ENCODE assay signal across 11 mouse cellular contexts in genomic region chr8:87875852-87876251, GRCm38 (mm10).
DNase-seq lines count a peak whose midpoint lies in the region; ATAC-seq and TF ChIP-seq lines count a peak whose summit lies in the region.
"Had no signal": no experiment of that assay in that cellular context is flagged by ENCODE, and none has a peak within 500 bp of the region (broad histone marks: within the 10 kb centered on the region; RNA-seq: fewer than 3 reads in every experiment).

No protein-coding gene starts in this region.

- no peak for DNase-seq in gastrocnemius, adult 2 months
- DNase-seq in gastrocnemius, postnatal 10 days, result no peak
- no peak for DNase-seq in layer of hippocampus, adult 2 months (ENCODE audit: low spot score in 2 of 2)
- DNase-seq in layer of hippocampus, postnatal 25 days (ENCODE audit: extremely low spot score in 1 of 2, low spot score in 1 of 2), result no peak
- DNase-seq in limb, embryonic 14.5 days (ENCODE audit: low spot score), result no peak
- no peak for DNase-seq in liver, embryonic 11.5 days (ENCODE audit: low spot score)
- no peak for DNase-seq in urinary bladder, adult 2 months (ENCODE audit: low spot score)
- DNase-seq: gastrocnemius, postnatal 36 days; thymus, adult 2 months had no signal

- H3K36me3 ChIP-seq in embryonic facial prominence, embryonic 12.5 days, result no peaks in the 10 kb centered on the region
- H3K36me3 ChIP-seq in limb, embryonic 14.5 days (ENCODE audit: control insufficient read depth, insufficient read depth, low read length), result no peaks in the 10 kb centered on the region
- H3K36me3 ChIP-seq in liver, embryonic 11.5 days (ENCODE audit: control insufficient read depth, insufficient read depth, low read length), result no peaks in the 10 kb centered on the region

- TF ChIP-seq POLR2A in limb, embryonic 14.5 days (IDR thresholded peaks at IDR 0.05; ENCODE audit: borderline replicate concordance, extremely low read depth, insufficient read depth, insufficient read length), result no peak

- WGBS in embryonic facial prominence, embryonic 12.5 days, result 68% methylated on average over 6 of the region's 6 CpGs
- WGBS in limb, embryonic 14.5 days, result 54% methylated on average over 6 of the region's 6 CpGs
- 67% methylated on average over 6 of the region's 6 CpGs for WGBS in liver, embryonic 11.5 days

- no peak overlapping the region for H3K4me2 ChIP-seq in embryonic facial prominence, embryonic 12.5 days (replicated peaks)
- H3K4me2 ChIP-seq in limb, embryonic 14.5 days (replicated peaks; ENCODE audit: low read depth, low read length, severe bottlenecking), result no peak overlapping the region
- H3K4me2 ChIP-seq in liver, embryonic 11.5 days, result no peak overlapping the region

- H3K27me3 ChIP-seq in embryonic facial prominence, embryonic 12.5 days, result no peaks in the 10 kb centered on the region
- H3K27me3 ChIP-seq in limb, embryonic 14.5 days (ENCODE audit: control insufficient read depth, insufficient read depth, low read length), result no peaks in the 10 kb centered on the region
- H3K27me3 ChIP-seq in liver, embryonic 11.5 days (replicated peaks; ENCODE audit: control insufficient read depth, insufficient read depth, low read length), result no peaks in the 10 kb centered on the region

- H3K4me1 ChIP-seq in embryonic facial prominence, embryonic 12.5 days, result peaks cover 45% of the 10 kb centered on the region
- H3K4me1 ChIP-seq in limb, embryonic 14.5 days (ENCODE audit: control insufficient read depth, insufficient read depth, low read length), result peaks cover 45% of the 10 kb centered on the region
- H3K4me1 ChIP-seq in liver, embryonic 11.5 days (replicated peaks; ENCODE audit: control insufficient read depth, insufficient read depth, low read length), result no peaks in the 10 kb centered on the region

- ATAC-seq in embryonic facial prominence, embryonic 12.5 days (ENCODE audit: insufficient number of reproducible peaks, insufficient read depth, low FRiP score, low TSS enrichment), result peak; percentile 18; the same call in 1 of the 2 replicates
- ATAC-seq in limb, embryonic 14.5 days (ENCODE audit: low FRiP score, low read depth), result no peak
- no peak for ATAC-seq in liver, embryonic 11.5 days (replicated peaks; ENCODE audit: low FRiP score)
- ATAC-seq: inflammation-experienced regulatory T-cells, adult 6 months had no signal

- peak; percentile 38; the same call in 1 of the 2 replicates for TF ChIP-seq CTCF in gastrocnemius, adult 2 months (IDR thresholded peaks at IDR 0.05)
- peak; percentile 32; the same call in 1 of the 2 replicates for TF ChIP-seq CTCF in layer of hippocampus, adult 2 months (conservative IDR thresholded peaks at IDR 0.05)

- H3K9ac ChIP-seq in embryonic facial prominence, embryonic 12.5 days, result no peak overlapping the region
- no peak overlapping the region for H3K9ac ChIP-seq in limb, embryonic 14.5 days (ENCODE audit: low read depth, low read length, severe bottlenecking)
- H3K9ac ChIP-seq in liver, embryonic 11.5 days (ENCODE audit: low read depth, low read length), result no peak overlapping the region

- intact Hi-C loops in gastrocnemius, adult 2 months (cut with DNase I), result no loop called here

- no peak overlapping the region for H3K4me3 ChIP-seq in gastrocnemius, adult 2 months
- no peak overlapping the region for H3K4me3 ChIP-seq in layer of hippocampus, adult 2 months
- no peak overlapping the region for H3K4me3 ChIP-seq in embryonic facial prominence, embryonic 12.5 days
- no peak overlapping the region for H3K4me3 ChIP-seq in limb, embryonic 14.5 days (replicated peaks; ENCODE audit: low read length)
- H3K4me3 ChIP-seq in liver, embryonic 11.5 days (ENCODE audit: low read depth, low read length), result no peak overlapping the region

- no peak overlapping the region for H3K27ac ChIP-seq in gastrocnemius, adult 2 months
- no peak overlapping the region for H3K27ac ChIP-seq in layer of hippocampus, adult 2 months
- H3K27ac ChIP-seq in embryonic facial prominence, embryonic 12.5 days, result 0 out of 2 replicates have a peak overlapping the region, but pooled peaks have one; percentile 26
- peak overlapping the region; percentile 44 for H3K27ac ChIP-seq in limb, embryonic 14.5 days (replicated peaks; ENCODE audit: low read depth, low read length)
- H3K27ac ChIP-seq in liver, embryonic 11.5 days (ENCODE audit: low read depth, low read length), result no peak overlapping the region

- H3K9me3 ChIP-seq in embryonic facial prominence, embryonic 12.5 days, result no peaks in the 10 kb centered on the region
- H3K9me3 ChIP-seq in limb, embryonic 14.5 days (ENCODE audit: control insufficient read depth, low read length), result no peaks in the 10 kb centered on the region
- H3K9me3 ChIP-seq in liver, embryonic 11.5 days (ENCODE audit: control insufficient read depth, low read length), result no peaks in the 10 kb centered on the region

Comparison
In these comparisons a context has a peak if more than half of its experiments do, and no peak if none do; other contexts are left out.
1. H3K27ac ChIP-seq: peak in embryonic facial prominence, embryonic 12.5 days (single experiment) and limb, embryonic 14.5 days (single experiment); none in gastrocnemius, adult 2 months (single experiment), layer of hippocampus, adult 2 months (single experiment) and liver, embryonic 11.5 days (single experiment).